Mouse (Mus musculus) neural tube, embryonic 12.5 days (tissue): ENCODE results near the gene Sec22c. TPM values are rescaled to one million over a fixed set of nuclear protein-coding genes. Genes with fewer than 3 reads are reported as not detected.

ENCODE experiments used
- ATAC-seq: fragments of 200-750 bp; cut with Nextera tagmentation; 2 replicates; pipeline ENCODE4 v1.8.0; 2017; ENCODE audit warnings: low read depth, mild to moderate bottlenecking, moderate TSS enrichment, moderate library complexity; ENCODE audit not compliant: low FRiP score
- H3K27ac ChIP-seq: fragments of 300-500 bp; sonication (generic); 2 replicates; pipeline ENCODE4 v1.5.1; 2016
- H3K27me3 ChIP-seq: fragments of 300-500 bp; sonication (generic); replicated peaks from 2 replicates; pipeline ENCODE4 v1.6.1; 2016; ENCODE audit warnings: mild to moderate bottlenecking
- H3K36me3 ChIP-seq: fragments of 300-500 bp; sonication (generic); 2 replicates; pipeline ENCODE4 v1.6.1; 2016; ENCODE audit warnings: mild to moderate bottlenecking
- H3K4me1 ChIP-seq: fragments of 300-500 bp; sonication (generic); 2 replicates; pipeline ENCODE4 v1.6.1; 2016
- H3K4me2 ChIP-seq: fragments of 300-500 bp; sonication (generic); replicated peaks from 2 replicates; pipeline ENCODE4 v1.6.1; 2016; ENCODE audit warnings: mild to moderate bottlenecking
- H3K4me3 ChIP-seq: fragments of 300-500 bp; sonication (generic); 2 replicates; pipeline ENCODE4 v1.5.1; 2016
- H3K9ac ChIP-seq: fragments of 300-500 bp; sonication (generic); 2 replicates; pipeline ENCODE4 v1.6.1; 2016; ENCODE audit warnings: mild to moderate bottlenecking
- H3K9me3 ChIP-seq: fragments of 300-500 bp; sonication (generic); 2 replicates; pipeline ENCODE4 v1.6.1; 2016; ENCODE audit warnings: mild to moderate bottlenecking
- WGBS: fragments of 180-500 bp; shearing (Covaris S2); methylation state at CpG from one replicate; pipeline ENCODE4 v1.1.7; 2016; 5-methylcytosine and 5-hydroxymethylcytosine counted together
- polyA plus RNA-seq: library from polyadenylated mRNA; unstranded; fragments of >200 nt; fragmentation: Nextera tagmentation; extraction: Ambion mirVana; gene quantifications from 2 replicates; pipeline ENCODE4 v1.2.1, GENCODE M21; 2016

Sec22c gene
- 21.5 and 23.5 TPM in 2 replicates for polyA plus RNA-seq

DNA sequence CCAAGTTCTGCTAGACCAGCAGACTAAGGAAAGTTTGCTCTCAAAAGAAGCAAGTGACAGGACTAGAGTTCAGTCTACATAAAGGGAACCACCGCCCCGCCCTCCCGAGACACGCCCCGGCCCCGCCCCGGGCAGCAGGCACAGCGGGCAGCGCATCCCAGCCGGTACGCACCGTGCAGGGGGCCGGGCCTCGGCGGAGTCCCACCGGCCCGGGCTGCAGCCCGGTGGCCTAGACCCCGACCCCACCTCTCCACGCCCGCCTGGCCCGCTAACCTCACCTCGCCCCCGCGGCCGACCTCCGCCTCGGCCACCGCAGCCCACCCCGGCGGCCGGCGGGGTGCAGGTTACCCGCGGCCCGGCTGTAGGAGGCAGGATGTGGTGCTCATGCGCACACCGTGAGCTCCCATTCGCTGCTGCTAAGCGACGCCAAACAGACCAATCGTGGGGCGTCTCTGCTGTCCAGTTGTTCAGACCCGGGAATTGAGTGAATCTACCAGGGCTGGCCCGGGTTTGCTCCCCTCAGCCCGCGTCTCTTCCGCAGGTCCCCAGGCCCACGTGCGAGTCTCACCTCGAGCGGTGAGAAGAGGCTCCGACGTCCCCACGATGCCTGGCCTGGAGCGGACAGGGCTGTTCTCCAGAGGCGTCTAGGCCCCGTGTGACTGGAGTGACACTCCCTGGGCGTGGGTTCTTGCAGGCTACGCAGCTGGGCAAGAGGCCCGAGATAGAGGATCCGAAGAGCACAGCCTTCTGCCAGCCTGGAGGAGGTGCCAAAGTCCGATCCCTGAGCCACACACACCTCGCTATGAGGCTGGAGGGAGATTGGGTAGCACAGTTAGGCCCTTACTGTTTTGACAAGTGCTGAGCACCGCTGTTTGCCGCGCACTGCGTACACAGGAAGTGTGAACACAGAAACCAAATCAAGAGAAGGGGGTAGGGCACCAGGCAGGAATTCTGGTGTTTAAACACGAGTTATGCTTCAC, at the start of gene Sec22c:
Sec22c (minus strand) TSS at position 845 of the 980 bp plus-strand sequence.
- 1% methylated on average over 69 of the region's 69 CpGs for WGBS
- H3K9ac ChIP-seq: peak within 1 kb of the TSS; percentile 85
- no peaks in the 10 kb centered on the region for H3K9me3 ChIP-seq
- H3K4me1 ChIP-seq: peaks cover 31% of the 10 kb centered on the region
- peak within 1 kb of the TSS; percentile 53; the same call in 1 of the 2 replicates for H3K27ac ChIP-seq
- H3K4me3 ChIP-seq: peak within 1 kb of the TSS; percentile 92
- peak; percentile 96 for ATAC-seq
- no peaks in the 10 kb centered on the region for H3K27me3 ChIP-seq
- peak within 1 kb of the TSS; percentile 91 for H3K4me2 ChIP-seq
- 0 out of 2 replicates have a peak, but pooled peaks cover 8% of the 10 kb centered on the region for H3K36me3 ChIP-seq

DNA sequence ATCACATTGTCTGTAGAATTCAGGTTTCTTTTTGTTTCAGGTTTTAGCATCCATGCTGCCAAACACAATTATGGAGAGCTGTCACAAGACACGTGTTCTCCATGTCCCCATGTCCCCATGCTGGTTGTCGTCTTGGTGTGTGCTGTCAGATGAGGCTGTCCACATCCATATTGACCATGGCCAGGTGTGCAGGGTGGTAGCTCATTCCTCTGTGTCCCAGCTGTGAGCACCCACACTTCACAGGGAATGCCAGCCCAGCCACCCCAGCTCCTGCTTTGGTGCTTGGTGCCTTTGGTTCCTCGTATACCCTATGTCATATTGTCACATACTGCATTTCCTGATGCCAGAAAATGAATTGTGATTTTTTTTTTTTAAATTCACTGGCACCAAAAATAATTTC, 49.3 kb upstream of the Sec22c start:
- Histone ChIP-seq H3K36me3 (peaks cover 61% of the 10 kb centered on the region), H3K27ac (no peak overlapping the region), H3K4me3 (no peak overlapping the region), H3K9ac (no peak overlapping the region), H3K27me3 (no peaks in the 10 kb centered on the region), H3K4me1 (peaks cover 20% of the 10 kb centered on the region), H3K4me2 (no peak overlapping the region), H3K9me3 (no peaks in the 10 kb centered on the region)
- no peak for ATAC-seq
- 89% methylated on average over 3 of the region's 3 CpGs for WGBS

DNA sequence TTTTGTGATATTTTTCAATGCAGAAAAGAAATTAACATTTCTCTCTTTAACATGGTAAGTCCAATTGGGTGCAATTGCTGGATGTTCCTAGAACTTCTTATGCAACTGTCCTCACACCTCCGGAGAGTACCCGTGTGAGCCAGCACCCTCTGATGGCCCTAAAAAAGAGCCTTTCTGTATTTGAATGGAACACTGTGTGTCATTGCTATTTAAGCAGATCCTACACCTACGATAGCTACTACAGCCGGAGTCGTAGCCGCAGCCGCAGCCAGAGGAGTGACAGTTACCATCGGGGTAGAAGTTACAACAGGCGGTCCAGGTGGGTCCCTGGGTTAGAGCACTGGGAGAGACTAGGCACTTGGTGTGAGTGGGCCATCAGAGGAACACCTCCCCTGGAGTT, 47.5 kb upstream of the Sec22c start:
- 97% methylated on average over 9 of the region's 9 CpGs for WGBS
- Histone ChIP-seq H3K27me3 (no peaks in the 10 kb centered on the region), H3K9ac (no peak overlapping the region), H3K4me3 (no peak overlapping the region), H3K9me3 (no peaks in the 10 kb centered on the region), H3K4me2 (no peak overlapping the region), H3K36me3 (peaks cover 80% of the 10 kb centered on the region), H3K4me1 (0 out of 2 replicates have a peak, but pooled peaks cover 4% of the 10 kb centered on the region), H3K27ac (no peak overlapping the region)
- ATAC-seq: no peak

DNA sequence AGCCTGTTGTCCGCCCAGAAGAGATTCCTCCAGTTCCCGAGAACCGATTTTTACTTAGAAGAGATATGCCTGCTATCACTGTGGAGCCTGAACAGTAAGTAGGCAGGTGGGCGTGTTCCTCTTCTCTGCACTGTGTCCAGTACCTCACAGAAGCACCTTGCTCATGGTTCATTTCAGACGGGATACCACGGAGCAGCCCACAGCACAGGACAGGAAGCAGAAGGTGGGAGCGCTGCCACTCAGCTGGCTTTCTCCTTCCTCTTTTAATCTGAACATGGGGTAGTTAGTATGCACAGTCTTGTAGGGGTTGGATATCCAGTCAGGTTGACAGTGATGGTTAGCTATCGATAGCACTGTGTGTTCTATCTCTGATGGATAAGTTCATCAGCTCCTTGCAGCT, 38.8 kb upstream of the Sec22c start:
- ATAC-seq: no peak
- Histone ChIP-seq H3K9me3 (no peaks in the 10 kb centered on the region), H3K9ac (no peak overlapping the region), H3K27me3 (no peaks in the 10 kb centered on the region), H3K4me3 (no peak overlapping the region), H3K27ac (no peak overlapping the region), H3K4me1 (no peaks in the 10 kb centered on the region), H3K4me2 (no peak overlapping the region), H3K36me3 (peaks cover 76% of the 10 kb centered on the region)
- 90% methylated on average over 8 of the region's 8 CpGs for WGBS

DNA sequence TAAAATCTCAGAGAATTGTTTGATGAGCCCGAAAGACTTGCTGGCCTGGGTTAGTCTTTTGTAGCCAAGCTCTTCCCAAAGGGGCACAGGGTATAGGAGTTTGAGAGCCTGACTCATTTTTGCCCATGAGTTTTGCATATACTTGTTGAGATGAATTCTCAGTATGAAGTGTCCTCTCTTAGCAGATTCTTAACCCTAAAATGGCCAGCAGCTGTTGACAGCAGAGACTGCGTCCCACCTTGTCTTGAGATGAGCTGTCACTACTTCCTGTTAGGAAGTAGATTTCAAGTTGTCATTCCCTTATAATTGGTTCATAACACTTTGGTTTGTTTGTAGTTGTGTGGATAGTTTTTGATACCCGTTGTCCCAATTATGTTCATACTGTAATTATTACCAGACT, 35.9 kb upstream of the Sec22c start:
- H3K9ac ChIP-seq: no peak overlapping the region
- H3K4me2 ChIP-seq: no peak overlapping the region
- peaks cover 47% of the 10 kb centered on the region for H3K36me3 ChIP-seq
- no peaks in the 10 kb centered on the region for H3K9me3 ChIP-seq
- no peaks in the 10 kb centered on the region for H3K4me1 ChIP-seq
- ATAC-seq: no peak
- H3K4me3 ChIP-seq: no peak overlapping the region
- H3K27me3 ChIP-seq: no peaks in the 10 kb centered on the region
- WGBS: 95% methylated on average over 3 of the region's 3 CpGs
- no peak overlapping the region for H3K27ac ChIP-seq

DNA sequence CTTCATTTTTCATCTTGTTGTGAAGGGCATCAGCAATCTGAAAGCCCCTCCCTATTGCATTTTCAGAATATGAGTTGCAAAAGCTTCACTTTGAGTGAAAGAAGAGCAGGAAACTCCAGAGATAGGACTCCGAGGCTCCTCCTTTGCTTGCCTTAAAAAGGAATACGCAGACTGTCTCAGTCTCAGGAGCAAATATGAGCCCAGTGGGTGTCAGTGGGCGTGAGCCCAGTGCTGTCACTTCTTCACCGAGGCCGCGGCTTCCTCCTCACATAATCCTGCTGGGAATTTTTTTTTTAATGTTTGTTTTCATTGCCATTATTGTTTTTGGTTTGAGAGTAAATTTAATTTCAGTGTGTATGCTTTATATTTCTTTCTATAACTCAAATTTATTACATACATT, 35.2 kb upstream of the Sec22c start:
- peaks cover 43% of the 10 kb centered on the region for H3K36me3 ChIP-seq

DNA sequence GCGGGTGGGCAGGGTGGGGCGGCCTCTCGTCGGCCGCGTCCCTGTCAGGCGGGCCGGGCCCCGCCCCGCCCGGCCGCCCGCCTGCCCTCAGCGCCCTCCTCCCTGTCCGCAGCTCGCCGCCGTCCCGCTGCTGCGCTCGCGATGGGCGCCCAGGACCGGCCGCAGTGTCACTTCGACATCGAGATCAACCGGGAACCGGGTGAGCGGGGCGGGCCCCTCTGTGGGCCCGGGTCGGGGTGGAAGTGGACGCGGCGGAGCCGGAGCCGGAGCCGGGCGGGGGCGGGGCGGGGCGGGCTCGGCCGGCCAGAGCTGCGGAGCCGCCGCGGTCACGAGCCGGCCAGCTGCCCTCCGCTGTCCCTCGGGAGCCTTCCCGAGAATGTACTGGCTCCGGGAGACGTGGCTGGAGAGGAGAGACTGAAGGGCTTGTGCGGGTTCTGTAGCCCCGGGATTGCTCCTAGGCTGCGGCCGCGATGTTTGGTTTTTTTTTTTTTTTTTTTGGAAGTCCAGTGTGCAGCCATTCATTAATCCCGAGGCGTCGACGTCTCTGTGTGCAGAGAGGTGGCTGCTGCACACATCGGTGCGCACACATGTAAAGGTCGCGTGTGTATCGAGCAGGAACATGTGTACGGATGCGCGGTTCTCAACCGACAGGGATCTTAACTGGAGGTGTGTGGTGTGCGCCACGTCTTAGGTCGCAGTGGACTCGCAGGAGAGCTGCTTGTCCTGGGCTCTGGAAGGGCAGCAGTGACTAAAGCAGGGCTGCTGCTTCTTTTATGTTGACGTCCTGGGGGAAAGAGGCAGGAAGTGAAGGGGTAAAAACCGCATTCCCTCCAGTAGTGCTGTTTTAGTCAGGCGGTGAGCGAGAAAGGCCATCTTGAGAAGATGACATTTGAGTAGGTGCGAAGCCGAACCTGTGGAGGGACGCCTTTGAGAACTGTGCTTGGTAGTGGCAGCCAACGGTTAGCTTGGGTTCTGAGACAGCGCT, 14.3 kb upstream of the Sec22c start:
- peak; percentile 72 for ATAC-seq
- under 1% methylated on average over 75 of the region's 87 CpGs for WGBS

More for the DNA sequence above, 35.2 kb upstream of the Sec22c start:
- 91% methylated on average over 6 of the region's 6 CpGs for WGBS
- Histone ChIP-seq H3K9me3 (no peaks in the 10 kb centered on the region), H3K4me1 (no peaks in the 10 kb centered on the region), H3K27ac (no peak overlapping the region), H3K9ac (no peak overlapping the region), H3K27me3 (no peaks in the 10 kb centered on the region), H3K4me3 (no peak overlapping the region), H3K4me2 (no peak overlapping the region)
- ATAC-seq: no peak

DNA sequence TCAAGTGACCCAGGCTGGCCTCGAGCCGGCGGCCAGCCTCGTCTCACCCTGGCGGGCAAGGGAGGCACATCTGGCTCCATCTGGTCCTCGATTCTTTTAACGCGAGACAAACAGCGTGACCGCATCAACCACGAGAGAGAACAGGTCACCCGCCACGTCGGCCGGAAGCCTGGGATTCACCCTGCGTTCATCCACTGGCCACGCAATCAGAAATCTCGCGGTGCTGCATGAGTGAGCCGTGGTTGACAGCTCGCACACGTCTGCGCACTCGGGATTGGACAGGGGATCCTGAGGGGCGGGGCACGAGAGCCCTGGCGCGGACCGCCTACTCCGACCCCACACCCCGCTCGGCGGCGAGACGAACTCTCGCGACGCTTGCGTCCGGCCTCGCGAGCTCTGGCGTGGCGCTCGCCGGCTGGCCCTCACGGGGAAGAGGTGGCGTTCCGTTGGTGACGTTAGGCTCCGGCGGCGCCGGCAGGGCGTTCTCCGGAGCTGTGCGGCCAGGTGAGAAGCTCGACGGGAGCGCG, 13.6 kb upstream of the Sec22c start, which contains the start of gene Nktr:
Nktr (plus strand) TSS at position 378 of the 527 bp plus-strand sequence.
- Histone ChIP-seq H3K4me3 (peak within 1 kb of the TSS; percentile 93), H3K4me1 (peaks cover 11% of the 10 kb centered on the region), H3K9ac (peak within 1 kb of the TSS; percentile 96), H3K36me3 (0 out of 2 replicates have a peak, but pooled peaks cover 1% of the 10 kb centered on the region), H3K9me3 (no peaks in the 10 kb centered on the region), H3K27ac (peak within 1 kb of the TSS; percentile 92), H3K4me2 (peak within 1 kb of the TSS; percentile 90), H3K27me3 (no peaks in the 10 kb centered on the region)
- ATAC-seq: peak; percentile 99
- under 1% methylated on average over 61 of the region's 61 CpGs for WGBS

More for the DNA sequence above, 14.3 kb upstream of the Sec22c start:
- Histone ChIP-seq H3K9ac (peak overlapping the region; percentile 96), H3K27me3 (no peaks in the 10 kb centered on the region), H3K4me2 (peak overlapping the region; percentile 90), H3K9me3 (no peaks in the 10 kb centered on the region), H3K4me3 (peak overlapping the region; percentile 93), H3K36me3 (no peaks in the 10 kb centered on the region), H3K4me1 (peaks cover 11% of the 10 kb centered on the region), H3K27ac (peak overlapping the region; percentile 92)

DNA sequence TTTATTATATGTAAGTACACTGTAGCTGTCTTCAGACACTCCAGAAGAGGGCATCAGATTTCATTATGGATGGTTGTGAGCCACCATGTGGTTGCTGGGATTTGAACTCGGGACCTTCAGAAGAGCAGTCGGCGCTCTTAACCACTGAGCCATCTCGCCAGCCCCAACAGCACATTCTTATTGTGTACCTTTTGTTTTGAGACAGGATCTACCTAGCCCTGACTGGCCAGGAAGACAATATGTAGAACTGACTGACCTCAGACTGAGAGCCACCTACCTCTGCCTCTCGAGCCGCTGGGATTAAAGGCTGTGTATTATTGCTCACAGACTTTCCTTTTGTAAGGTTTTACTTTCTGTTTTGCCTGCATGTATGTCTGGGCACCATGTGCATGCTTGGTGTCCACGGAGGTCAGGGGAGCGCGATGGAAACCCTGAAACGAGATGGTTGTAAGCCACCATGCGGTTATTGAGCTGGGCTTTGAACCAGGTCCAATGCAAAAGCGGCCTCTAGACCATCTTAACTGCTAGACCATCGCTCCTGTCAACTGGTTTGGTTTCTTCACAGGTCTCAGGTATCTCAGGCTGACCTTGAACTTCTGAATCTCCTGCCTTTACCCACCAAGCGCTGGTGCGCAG, 12.9 kb upstream of the Sec22c start:
- Histone ChIP-seq H3K9ac (peak overlapping the region; percentile 70), H3K9me3 (no peaks in the 10 kb centered on the region), H3K27me3 (no peaks in the 10 kb centered on the region), H3K4me3 (peak overlapping the region; percentile 93), H3K4me2 (peak overlapping the region; percentile 90), H3K27ac (peak overlapping the region; percentile 92), H3K4me1 (peaks cover 11% of the 10 kb centered on the region), H3K36me3 (peaks cover 8% of the 10 kb centered on the region)
- ATAC-seq: peak; percentile 18
- 70% methylated on average over 15 of the region's 15 CpGs for WGBS

DNA sequence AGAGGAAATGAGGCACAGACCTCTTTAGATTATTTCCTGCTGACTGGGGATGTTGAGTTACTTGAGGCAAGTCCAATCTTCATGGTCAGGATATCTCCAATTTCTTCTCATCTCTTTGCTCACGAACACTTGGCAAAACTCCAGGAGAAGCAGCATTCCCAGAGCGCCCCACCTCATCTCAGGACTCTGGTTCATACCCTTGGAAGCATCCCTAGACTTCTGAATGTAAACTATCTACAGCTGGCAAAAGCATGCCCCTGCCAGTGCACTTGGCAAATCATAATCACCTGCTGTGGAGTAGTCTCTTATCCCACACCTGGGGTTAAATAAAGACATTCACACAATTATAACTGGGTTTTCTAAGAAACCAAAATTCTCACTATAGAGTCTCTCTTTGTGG, 11.8 kb upstream of the Sec22c start:
- no peak overlapping the region for H3K9ac ChIP-seq

DNA sequence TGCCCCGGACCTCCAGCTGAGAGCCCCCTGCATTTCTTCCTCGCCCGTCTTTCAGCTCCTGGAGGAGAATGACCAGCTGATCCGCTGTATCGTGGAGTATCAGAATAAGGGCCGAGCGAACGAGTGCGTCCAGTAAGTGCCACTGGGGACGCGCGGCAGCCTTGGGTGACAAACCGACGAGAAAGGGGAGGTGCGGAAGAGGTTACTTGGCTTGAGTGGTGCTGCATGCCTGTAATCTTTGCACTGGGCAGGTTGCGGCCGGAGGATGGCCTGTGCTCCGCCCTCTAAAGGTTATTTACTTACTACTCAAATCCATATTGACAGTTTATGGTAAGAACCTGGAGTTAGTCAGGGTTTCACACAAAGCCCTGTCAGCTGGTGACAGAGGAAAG, 5.3 kb upstream of the Sec22c start:
- Histone ChIP-seq H3K9ac (peak overlapping the region; percentile 89), H3K4me3 (peak overlapping the region; percentile 69), H3K27ac (peak overlapping the region; percentile 72), H3K36me3 (peaks cover 17% of the 10 kb centered on the region), H3K4me2 (peak overlapping the region; percentile 85), H3K4me1 (peaks cover 21% of the 10 kb centered on the region), H3K27me3 (no peaks in the 10 kb centered on the region), H3K9me3 (no peaks in the 10 kb centered on the region)
- ATAC-seq: peak; percentile 42
- under 1% methylated on average over 18 of the region's 18 CpGs for WGBS

More for the DNA sequence above, 11.8 kb upstream of the Sec22c start:
- Histone ChIP-seq H3K36me3 (peaks cover 17% of the 10 kb centered on the region), H3K4me2 (no peak overlapping the region), H3K4me1 (peaks cover 13% of the 10 kb centered on the region), H3K9me3 (no peaks in the 10 kb centered on the region), H3K4me3 (no peak overlapping the region), H3K27ac (no peak overlapping the region), H3K27me3 (no peaks in the 10 kb centered on the region)
- 88% methylated on average over 2 of the region's 2 CpGs for WGBS
- no peak for ATAC-seq
